Mouse (Mus musculus) left cerebral cortex, adult 8-10 months (tissue): ENCODE data around the gene Rprd2. TPM values are rescaled to one million over a fixed set of nuclear protein-coding genes. Genes with fewer than 3 reads are reported as not detected.
"Not testable (repeated sequence)": the region's sequence is repeated elsewhere in the genome, so short reads cannot be mapped to it uniquely, and the experiment has no call there.

Experiments used
- DNase-seq, 2 experiments: peaks; one replicate each; pipeline ENCODE4 v3.0.0; 2022; ENCODE audit warnings: low spot score in 2 of 2
- total RNA-seq, 4 experiments: library from RNA; stranded (reverse); gene quantifications; 2 replicates each; pipeline ENCODE4 v1.2.4; 2022

Rprd2 gene
- total RNA-seq: 10 to 100 TPM; 60.1 to 68.9 (median 62.8) TPM

DNA sequence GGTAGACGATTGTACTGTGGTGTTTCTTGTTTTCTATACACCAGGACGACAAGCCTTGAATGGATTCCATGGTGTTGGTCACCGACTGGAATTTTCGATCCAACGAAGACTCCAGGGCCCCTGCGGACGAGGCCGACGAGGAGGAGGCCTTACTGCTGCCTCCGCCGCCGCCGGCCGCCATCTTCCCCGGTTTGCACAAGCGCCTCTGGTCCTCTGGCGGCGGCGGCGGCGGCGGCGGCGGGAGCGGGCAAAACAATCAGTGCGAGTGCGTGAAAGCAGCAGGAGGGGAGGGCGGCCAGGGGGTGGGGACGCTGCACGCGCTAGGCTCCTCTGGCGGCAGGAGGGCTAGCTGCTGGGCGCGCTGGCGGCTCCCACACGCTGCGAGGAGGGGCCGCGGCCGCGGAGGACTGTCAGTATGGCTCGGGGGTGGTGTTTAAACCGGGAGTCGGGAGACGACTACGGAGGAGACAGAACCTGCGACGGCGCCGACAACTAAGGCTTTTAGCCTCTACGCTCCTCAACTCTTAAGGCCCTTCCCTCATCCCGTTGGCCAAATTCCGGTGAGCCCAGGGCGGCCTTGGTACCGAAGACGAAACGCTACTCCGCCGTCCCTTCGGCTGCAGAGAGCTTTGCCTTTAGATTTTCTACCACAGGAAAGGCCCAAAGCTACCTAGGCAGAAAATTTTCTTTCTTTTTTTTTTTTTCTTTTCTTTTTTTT is at the start of gene Rprd2:
Rprd2 (minus strand) TSS at position 293 of the 718 bp plus-strand sequence.
- peak; percentile 71 to 79 for DNase-seq

DNA sequence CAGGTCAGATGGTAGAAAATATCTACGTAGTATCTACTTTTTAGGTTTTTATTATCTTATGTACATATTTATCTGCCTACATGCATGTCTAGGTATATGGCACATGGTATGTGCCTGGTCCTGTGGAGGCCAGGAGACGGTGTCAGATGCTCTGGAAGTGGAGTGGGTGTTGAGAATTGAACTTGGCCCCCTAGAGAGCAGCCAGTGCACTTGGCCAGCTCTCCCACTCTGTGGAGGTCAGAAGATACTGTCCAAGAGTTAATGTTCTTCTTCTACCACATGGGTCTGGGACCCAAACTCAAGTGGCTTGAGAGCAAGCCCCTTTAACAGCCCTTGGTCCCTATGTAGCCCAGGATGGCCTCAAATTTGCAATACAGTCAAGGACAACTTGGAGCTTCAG is 48.7 kb upstream of the Rprd2 start:
- no peak for DNase-seq

DNA sequence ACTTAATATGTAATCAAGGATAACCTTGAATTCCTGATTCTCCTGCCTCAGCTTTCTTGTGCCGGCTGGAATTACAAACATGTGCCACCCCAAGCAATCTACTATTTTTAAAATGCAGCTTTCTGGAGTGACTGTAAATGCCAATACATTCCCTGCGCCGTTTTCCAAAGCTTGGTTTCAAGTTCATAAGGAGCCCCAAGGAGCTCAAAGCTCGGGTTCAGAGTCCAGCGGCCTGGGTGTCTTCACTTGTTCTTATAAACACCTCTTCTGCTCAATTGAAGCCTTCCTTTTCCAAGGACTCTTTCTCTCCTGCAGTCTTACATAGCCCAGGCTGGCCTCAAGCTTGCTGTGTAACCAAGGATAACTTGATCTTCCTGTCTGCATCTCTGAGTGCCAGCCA is 47.4 kb upstream of the Rprd2 start:
- no peak for DNase-seq

DNA sequence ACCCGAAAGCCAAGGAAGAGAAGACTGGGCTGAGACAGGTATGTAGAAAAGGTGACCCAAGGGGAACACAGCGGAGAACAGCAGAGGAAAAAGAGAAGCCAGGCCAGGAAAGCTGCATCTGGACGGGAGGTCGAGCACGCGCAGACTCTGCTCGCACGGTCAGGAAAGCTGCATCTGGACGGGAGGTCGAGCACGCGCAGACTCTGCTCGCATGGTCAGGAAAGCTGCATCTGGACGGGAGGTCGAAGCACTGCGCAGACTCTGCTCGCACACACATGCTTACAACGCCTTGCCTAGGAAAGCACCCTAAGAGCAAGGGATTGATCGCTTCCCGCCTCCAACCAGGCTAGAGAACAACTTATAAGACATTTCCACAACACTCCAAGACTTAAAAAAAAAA is 46.9 kb upstream of the Rprd2 start:
- no peak for DNase-seq

DNA sequence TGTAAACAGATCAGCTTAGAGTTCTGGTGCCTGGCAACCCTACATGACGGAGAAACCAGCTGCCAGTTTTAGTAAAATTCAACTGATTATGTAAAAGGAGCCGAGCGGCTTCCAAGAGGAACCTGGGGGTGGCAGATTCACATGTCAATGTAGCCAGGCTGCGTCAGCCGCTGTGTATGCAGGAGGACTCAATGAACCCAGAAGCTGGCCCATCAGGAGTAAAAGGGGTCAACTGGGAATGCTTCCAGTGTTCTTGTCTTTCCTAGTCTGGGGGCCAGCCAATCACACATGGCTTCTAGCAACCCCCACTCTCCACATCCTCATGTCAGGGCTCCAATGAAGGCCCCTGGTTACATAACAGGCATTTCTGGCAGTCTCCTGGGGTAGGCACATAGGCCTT is 46.4 kb upstream of the Rprd2 start:
- DNase-seq: peak; percentile 47 to 84

DNA sequence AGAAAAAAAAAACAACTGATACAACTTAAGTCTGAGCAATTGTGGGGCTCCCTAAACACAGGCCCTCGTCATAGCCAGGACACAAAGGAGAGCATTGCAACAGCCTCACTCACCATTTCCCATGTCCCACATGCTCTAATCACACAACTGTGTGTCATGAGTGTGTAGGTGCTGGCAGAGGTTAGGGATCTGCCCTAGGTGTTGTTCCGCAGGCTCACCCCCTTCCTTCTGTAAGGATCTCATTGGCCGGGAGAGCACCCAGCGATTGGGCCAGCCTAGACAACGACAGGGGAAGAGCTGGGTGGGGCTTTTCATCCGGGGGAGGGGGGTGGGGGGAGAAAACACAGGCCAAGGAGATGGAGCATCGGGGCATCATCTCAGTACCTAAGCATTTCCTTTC is 44.9 kb upstream of the Rprd2 start:
- DNase-seq: no peak

DNA sequence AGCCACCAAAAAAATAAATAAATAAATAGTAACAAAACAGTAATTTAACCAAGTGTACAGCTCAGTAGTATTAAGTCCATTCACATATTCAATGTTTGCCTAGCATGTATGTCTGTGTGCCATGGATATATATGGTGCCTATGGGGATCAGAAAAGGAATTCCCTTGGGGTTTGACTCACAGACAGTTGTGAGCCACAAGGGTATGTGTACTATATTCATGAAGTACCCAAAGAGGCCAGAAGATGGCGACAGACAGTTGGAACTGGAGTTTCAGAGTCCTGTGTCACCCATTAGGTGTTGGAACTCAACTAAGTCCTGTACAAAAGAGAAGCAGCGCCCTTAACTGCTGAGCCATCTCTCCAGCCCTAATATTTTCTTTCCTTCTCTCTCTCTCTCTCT is 43.1 kb upstream of the Rprd2 start:
- no peak for DNase-seq

DNA sequence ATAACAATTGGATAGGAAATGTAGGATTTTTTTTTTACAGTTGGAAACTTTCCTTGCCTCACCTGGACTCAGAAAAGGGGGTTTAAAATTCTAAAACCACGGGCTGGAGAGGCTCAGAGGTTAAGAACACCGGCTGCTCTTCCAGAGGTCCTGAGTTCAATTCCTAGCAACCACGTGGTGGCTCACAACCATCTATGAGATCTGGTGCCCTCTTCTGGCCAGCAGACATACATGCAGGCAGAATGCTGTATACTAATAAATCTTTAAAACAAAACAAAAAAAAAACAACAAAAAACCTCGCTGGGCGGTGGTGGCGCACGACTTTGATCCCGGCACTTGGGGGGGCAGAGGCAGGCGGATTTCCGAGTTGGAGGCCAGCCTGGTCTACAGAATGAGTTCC is 42.6 kb upstream of the Rprd2 start:
- no peak for DNase-seq

DNA sequence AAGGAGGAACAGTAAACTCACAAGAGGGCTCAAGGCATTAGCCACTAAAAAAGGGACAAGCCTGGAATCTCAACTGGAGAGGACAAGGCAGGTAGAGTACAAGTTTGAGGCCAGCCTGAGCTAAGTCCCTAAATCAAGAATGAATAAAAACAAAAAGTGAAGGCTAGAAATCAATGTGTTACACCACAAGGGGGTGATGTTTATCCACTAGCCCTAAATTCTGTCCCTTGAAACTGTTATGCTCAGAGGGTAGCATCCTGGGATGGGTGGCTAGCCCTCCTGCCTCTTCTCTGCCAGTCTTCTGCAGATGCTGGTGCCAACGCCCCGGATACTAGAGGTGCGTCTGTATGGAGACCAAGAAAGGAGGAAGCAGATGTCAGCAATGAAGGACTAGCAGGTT is 41.7 kb upstream of the Rprd2 start:
- no peak for DNase-seq

DNA sequence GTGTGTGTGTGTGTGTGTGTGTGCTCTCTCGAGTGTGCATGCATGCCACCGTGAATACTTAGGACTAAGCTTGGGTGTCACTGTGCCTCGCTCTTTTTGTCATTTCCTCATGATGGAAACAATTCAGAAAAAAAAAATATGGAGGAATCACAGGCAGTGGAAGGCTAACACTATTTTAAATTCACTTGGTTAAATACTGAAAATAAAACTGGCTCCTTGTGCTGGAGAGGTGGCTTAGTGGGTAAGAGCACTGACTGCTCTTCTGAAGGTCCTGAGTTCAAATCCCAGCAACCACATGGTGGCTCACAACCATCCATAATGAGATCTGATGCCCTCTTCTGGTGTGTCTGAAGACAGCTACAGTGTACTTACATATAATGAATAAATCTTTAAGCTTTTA is 39.6 kb upstream of the Rprd2 start:
- DNase-seq: not testable (repeated sequence)

DNA sequence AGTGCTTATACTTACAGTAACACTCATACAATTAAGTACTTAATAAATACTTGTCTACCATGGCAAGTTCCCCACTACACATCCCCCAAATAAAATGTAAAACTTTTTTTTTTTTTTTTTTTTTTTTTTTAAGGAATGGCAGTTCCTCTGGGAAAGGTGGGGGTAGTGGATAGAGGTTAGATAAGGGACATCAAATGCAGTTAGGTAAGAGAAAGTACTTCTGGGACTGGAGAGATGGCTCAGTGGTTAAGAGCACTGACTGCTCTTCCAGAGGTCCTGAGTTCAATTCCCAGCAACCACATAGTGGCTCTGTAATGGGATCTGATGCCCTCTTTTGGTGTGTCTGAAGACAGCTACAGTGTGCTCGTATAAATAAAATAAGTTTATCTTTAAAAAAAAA is 38.4 kb upstream of the Rprd2 start:
- DNase-seq: not testable (repeated sequence)

DNA sequence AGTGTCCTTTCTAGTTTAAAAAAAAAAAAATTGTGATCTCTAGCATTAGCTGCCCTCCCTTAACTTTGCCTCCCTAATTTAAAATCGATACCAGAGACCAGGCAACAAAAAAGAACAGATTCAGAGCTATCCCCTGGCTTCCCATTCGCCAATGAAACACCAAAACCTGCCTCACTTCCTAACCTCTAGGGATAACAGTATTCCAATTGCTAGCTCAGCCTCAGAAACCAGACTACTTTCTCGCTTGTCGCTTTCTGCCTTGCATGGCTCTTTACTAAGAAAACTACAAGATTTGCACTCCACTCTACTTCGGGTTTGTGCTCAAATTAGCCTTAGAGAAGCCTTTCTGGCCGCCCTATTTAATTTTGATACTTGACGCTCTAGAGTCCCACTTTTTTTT is 37.5 kb upstream of the Rprd2 start:
- DNase-seq: no peak

DNA sequence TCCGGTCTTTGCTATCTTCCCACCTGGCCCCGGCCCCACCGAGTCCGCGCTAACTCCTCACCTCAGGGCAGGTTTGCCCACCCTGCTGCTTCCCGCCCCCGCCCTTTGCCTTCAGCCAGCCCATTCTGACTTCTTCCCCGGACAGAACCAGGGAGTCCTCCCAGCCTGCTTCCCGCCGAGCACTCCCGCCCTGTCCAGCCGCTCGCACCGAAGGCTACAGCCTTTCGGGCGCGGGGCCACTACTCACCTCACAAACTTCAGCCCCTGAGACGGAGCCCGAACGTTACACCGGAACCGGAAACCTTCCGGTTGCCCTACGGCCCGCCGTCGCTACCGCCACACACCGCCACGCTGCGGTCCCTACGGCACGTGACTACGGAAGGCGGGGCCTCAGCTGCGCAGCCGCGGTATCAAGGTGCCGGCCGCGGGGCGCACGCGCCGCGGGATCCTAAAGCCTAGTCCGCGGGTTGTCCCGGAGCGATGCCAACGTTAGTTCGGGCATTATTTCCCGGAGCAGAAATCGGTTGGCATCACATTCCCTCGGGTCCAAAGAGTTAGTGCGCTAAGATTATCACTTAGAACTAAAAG is 36.9 kb upstream of the Rprd2 start, which contains the start of gene Prpf3:
Prpf3 (minus strand) TSS at position 384 of the 588 bp plus-strand sequence.
- peak; percentile 84 to 92 for DNase-seq

DNA sequence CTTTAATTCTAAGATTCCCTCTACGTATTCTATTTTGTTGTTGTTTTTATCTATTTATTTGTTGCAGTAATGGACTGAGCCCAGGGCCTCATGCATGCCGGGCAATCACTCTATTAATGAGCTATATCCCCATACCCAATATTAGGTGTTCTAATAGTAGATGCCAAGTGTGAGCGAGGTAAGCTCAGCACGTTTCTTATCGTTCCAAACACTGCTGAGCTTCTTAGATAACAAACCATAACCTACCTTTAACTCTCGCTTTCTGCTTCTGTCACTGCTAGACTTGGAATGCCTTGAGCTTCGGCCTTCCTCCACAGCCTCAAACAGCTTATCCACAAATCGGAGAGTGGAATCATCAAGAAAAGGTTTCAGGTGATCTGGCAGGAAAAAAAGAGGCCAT is 32.7 kb upstream of the Rprd2 start:
- DNase-seq: no peak

DNA sequence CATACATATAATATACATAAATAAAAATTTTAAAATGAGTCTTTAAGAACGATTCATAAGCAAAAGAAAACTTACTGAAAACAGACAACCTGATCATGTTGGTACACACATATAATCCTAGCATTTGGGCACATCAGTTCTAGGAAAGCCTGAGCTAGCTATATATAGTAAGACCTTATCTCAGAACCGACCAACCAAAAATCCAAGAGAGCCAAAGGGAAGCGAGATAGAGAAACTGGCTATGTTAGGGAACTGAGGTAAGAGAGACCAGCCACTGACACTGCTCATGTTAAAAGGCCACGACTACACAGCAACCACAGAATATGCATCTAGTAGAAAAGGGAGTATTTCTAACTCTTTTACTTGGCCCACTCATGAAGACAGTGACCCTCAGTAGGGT is 31.9 kb upstream of the Rprd2 start:
- no peak for DNase-seq

DNA sequence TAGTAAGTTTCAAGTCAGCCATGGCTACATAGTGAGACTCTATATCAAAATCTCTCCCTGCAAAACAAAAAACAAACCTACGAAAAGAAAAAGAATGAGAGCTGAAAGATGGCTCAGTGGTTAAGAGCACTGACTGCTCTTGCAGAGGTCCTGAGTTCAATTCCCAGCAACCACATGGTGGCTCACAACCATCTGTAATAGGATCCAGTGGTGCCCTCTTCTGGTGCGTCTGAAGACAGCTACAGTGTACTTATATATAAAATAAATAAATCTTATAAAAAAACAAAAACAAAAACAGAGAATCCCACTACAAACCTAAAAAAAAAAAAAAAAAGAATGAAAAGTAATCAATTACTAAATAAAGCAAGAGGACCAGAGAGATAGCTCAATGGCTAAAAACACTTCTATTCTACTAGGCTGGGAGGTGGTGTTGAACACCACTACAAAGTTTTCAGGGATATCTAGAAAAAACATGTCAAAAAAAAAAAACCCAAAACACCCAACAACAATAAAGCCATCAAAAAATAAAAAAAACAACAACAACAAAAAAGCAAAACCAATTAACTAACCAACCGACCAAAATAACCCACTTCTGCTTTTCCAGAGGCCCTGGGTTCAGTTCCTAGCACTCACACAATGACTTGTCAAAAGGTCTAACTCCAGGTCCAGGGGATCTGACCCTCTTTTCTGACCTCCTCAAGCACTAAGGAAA is 24.0 kb upstream of the Rprd2 start:
- DNase-seq: no peak

DNA sequence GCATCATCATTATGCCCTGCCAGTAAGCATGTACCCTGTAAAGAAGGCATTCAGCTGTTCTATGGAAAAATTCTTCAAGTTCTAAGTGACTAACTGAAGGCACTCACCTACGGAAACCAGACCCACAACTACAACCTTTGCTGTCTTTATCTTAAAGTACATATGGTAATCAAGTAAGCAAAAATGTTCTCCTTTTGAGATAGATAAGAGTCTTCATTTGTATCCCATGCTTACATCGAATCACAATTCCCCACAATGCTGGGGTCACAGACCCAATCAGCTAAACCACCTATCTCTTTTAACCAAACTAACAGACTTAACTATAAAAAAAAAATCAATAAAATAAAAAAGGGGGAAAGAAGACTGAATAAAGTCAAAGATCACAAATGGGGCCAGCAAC is 20.6 kb upstream of the Rprd2 start:
- DNase-seq: no peak

DNA sequence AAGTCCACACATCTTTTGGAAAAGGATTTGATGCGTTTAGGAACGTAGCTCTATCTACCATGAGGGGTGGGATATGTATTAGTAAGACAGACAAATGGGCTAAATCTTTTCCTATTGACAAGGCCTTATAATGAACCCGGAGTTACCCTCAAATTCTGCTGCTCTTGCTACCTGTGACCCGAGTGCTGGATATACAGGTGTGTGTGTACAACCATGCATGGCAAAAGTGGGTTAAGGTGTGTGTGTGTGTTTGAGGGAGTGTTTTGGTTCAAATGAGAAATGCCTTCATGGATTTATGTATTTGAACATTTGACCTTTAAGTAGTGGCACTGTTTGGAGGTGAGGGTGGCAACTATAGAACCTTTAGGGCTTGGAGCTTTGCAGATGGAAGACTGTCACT is 10.4 kb upstream of the Rprd2 start:
- DNase-seq: no peak

DNA sequence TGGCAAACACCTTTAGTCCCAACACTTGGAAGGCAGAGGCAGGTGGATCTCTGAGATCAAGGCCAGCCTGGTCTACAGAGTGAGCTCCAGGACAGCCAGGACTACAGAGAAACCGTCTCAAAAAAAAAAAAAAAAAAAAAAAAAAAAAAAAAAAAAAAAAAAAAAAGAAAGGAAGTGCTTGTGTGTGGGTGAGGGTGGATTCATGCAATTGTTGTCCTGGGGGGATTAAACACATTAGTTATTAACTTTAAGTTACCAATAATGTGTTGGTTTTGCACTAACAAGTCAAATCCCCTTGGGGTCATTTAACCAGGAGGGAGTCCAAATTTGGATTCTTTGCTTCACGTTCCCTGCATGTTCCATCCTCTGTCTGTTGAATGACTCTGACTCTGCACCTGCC is 7.6 kb upstream of the Rprd2 start:
- DNase-seq: no peak

DNA sequence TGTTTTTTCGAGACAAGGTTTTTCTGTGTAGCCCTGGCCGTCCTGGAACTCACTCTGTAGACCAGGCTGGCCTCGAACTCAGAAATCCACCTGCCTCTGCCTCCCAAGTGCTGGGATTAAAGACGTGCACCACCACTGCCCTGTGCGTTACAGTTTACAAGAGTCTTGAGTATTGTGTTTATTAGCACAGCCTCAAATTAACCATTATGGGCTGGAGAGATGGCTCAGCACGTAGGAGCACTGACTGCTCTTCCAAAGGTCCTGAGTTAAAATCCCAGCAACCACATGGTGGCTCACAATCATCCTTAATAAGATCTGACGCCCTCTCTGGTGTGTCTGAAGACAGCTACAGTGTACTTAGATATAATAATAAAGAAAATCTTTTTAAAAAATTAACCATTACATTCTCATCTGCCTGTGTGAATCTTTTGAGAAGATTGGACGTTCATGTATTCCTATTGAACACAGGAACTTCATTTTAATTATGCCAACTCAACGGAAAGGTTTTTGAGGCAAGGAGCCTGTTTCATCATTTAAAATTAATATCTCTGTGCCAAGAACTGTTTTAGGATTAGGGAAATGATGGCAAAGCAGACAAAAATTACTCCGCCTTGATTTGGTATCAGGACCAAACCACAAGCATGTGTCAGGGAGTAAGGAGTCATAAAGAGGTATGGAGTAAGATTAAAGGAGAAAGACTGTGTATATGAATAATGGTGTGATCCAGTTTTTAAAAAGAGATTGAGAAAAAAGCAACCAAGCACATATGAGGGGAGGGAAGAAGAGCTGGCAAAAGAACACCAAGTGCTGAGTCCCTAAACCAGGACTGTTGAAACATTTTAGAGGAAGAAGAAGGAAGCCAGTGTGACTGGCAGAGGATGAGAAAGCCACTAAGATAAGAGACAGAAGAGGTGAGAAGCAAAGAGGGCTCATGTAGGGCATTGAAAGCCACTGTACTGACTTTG is 1.7 kb upstream of the Rprd2 start:
- DNase-seq: no peak

DNA sequence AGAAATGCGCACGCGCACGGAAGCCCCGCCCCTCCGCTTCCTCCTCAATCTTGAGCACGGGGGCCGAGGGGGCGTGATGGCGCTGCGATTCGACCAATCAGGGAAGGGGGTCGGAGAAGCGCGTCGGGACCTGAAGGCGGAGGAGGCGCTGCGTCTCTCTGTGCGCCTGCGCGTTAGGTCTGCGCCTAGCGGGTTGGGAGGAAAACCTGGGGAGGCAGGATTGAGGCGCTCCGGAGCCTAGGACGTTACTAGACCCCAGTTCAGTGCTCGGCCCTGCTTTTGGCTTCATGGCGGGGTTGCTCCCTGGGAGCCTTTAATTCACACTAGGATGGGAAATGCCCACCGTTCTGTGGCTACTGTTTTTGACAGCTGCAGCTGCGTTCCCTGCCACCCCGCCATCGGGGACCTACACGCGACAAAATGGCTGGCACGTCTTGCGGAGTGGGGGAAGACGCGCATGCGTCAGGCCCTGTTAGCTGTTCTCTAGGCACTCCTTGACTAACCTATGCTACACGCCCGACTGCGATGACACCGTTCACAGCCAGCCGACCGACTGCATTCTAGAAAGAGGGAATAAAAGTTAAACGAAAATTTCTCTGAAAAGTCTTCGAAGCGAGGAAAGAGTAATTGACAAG is 805 bp upstream of the Rprd2 start:
- peak; percentile 96 to 99 for DNase-seq
